Mouse (Mus musculus): ENCODE measurements around the gene Ube2ql1. TPM values are rescaled to one million over a fixed set of nuclear protein-coding genes. Genes with fewer than 3 reads are reported as not detected.

Gene Ube2ql1
- polyA plus RNA-seq, 1 experiment = not detected

GRCm38 (mm10) chr13:69685406-69685818, 54.3 kb downstream of the Ube2ql1 start:
- no peak overlapping the region for H3K4me3 ChIP-seq (ENCODE audit: insufficient read depth, low read length)
- no peak overlapping the region for H3K27ac ChIP-seq (ENCODE audit: insufficient read depth, low read depth, low read length)
- no peaks in the 10 kb centered on the region for H3K4me1 ChIP-seq (ENCODE audit: control insufficient read depth, insufficient read depth, low read length)
- TF ChIP-seq POLR2A (IDR thresholded peaks at IDR 0.05; ENCODE audit: borderline replicate concordance, low read depth, low read length) (no peak), CTCF (IDR thresholded peaks at IDR 0.05; ENCODE audit: low read depth, low read length) (no peak)

- no peaks in the 10 kb centered on the region for H3K4me1 ChIP-seq (ENCODE audit: control insufficient read depth, insufficient read depth, low read length)
- H3K4me3 ChIP-seq (ENCODE audit: insufficient read depth, low read length) = no peak overlapping the region
- H3K27ac ChIP-seq (ENCODE audit: insufficient read depth, low read depth, low read length) = no peak overlapping the region
- no peak for TF ChIP-seq CTCF (IDR thresholded peaks at IDR 0.05; ENCODE audit: low read depth, low read length)
- TF ChIP-seq POLR2A (IDR thresholded peaks at IDR 0.05; ENCODE audit: borderline replicate concordance, low read depth, low read length) = no peak
These were observed 65.6 kb downstream of the Ube2ql1 start for GRCm38 (mm10) chr13:69673921-69674618.

GRCm38 (mm10) chr13:69673197-69673920, 66.3 kb downstream of the Ube2ql1 start:
- Histone ChIP-seq H3K4me1 (ENCODE audit: control insufficient read depth, insufficient read depth, low read length) (no peaks in the 10 kb centered on the region), H3K4me3 (ENCODE audit: insufficient read depth, low read length) (no peak overlapping the region), H3K27ac (ENCODE audit: insufficient read depth, low read depth, low read length) (no peak overlapping the region)
- TF ChIP-seq CTCF (IDR thresholded peaks at IDR 0.05; ENCODE audit: low read depth, low read length) (no peak), POLR2A (IDR thresholded peaks at IDR 0.05; ENCODE audit: borderline replicate concordance, low read depth, low read length) (no peak)

- Histone ChIP-seq H3K4me3 (ENCODE audit: insufficient read depth, low read length) (no peak overlapping the region), H3K4me1 (ENCODE audit: control insufficient read depth, insufficient read depth, low read length) (no peaks in the 10 kb centered on the region), H3K27ac (ENCODE audit: insufficient read depth, low read depth, low read length) (no peak overlapping the region)
- TF ChIP-seq POLR2A (IDR thresholded peaks at IDR 0.05; ENCODE audit: borderline replicate concordance, low read depth, low read length) = no peak
- TF ChIP-seq CTCF (IDR thresholded peaks at IDR 0.05; ENCODE audit: low read depth, low read length) = no peak
These were observed 67.1 kb downstream of the Ube2ql1 start for GRCm38 (mm10) chr13:69672565-69672964.

GRCm38 (mm10) chr13:69672121-69672520, 67.6 kb downstream of the Ube2ql1 start:
- H3K4me3 ChIP-seq (ENCODE audit: insufficient read depth, low read length) = no peak overlapping the region
- no peak overlapping the region for H3K27ac ChIP-seq (ENCODE audit: insufficient read depth, low read depth, low read length)
- TF ChIP-seq CTCF (IDR thresholded peaks at IDR 0.05; ENCODE audit: low read depth, low read length) = no peak
- TF ChIP-seq POLR2A (IDR thresholded peaks at IDR 0.05; ENCODE audit: borderline replicate concordance, low read depth, low read length) = no peak
- no peaks in the 10 kb centered on the region for H3K4me1 ChIP-seq (ENCODE audit: control insufficient read depth, insufficient read depth, low read length)

GRCm38 (mm10) chr13:69654508-69654907, 85.2 kb downstream of the Ube2ql1 start:
- no peak overlapping the region for H3K27ac ChIP-seq (ENCODE audit: insufficient read depth, low read depth, low read length)
- TF ChIP-seq POLR2A (IDR thresholded peaks at IDR 0.05; ENCODE audit: borderline replicate concordance, low read depth, low read length) = no peak
- TF ChIP-seq CTCF (IDR thresholded peaks at IDR 0.05; ENCODE audit: low read depth, low read length) = no peak
- H3K4me1 ChIP-seq (ENCODE audit: control insufficient read depth, insufficient read depth, low read length) = no peaks in the 10 kb centered on the region
- no peak overlapping the region for H3K4me3 ChIP-seq (ENCODE audit: insufficient read depth, low read length)

Other genes with a start within 250 kb of the Ube2ql1 start
- 27.7 and 33.6 TPM in 2 replicates for gene Nsun2, start 206.1 kb downstream of the Ube2ql1 start, polyA plus RNA-seq (2012; ENCODE audit: insufficient read depth, insufficient read length, missing spikeins)
- 12.7 and 15.0 TPM in 2 replicates for gene Tent4a, start 205.3 kb downstream of the Ube2ql1 start, polyA plus RNA-seq (2012; ENCODE audit: insufficient read depth, insufficient read length, missing spikeins)
- gene Srd5a1, start 128.4 kb downstream of the Ube2ql1 start, polyA plus RNA-seq (2012; ENCODE audit: insufficient read depth, insufficient read length, missing spikeins) = 3.3 and 3.6 TPM in 2 replicates
- gene Med10, start 62.5 kb upstream of the Ube2ql1 start, polyA plus RNA-seq (2012; ENCODE audit: insufficient read depth, insufficient read length, missing spikeins) = 49.9 and 55.0 TPM in 2 replicates

Data from bone marrow macrophage, adult 2 months (primary cell).